Mouse (Mus musculus): Measurements from ENCODE around the gene Plin1.

DNA sequence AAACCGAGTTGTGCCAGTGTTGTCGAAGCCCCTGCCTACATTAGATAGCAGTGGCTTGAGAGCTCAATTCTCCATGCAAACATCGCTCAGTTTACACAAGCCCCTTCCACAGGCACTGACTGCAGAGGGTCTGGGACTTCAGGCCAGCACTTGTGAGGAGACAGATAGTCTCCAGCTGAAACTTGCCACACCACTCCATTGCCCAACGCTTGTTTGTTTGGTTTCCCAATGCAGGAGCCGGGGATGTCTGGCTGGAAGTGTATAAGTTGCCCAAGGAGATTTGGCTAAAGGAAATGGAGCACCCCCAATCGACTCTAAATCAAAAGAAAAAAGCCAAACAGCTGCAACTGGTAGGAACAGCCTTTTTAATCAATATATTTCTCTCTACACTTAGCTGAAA lies 25.5 kb upstream of the Plin1 start:
- TF ChIP-seq EP300 (IDR thresholded peaks at IDR 0.05; ENCODE audit: low read depth) (no peak), CTCF (IDR thresholded peaks at IDR 0.05; ENCODE audit: low read depth) (no peak)
